Mouse (Mus musculus): ENCODE data around the gene Ptpn6. TPM values are rescaled to one million over a fixed set of nuclear protein-coding genes. Genes with fewer than 3 reads are reported as not detected.

The Ptpn6 gene
- total RNA-seq, 2 experiments from 2014 or later, result 13.0 to 13.5 TPM

- no peak for DNase-seq
Measured at GRCm38 (mm10) chr6:124729850-124730705, 8.4 kb downstream of the Ptpn6 start.

GRCm38 (mm10) chr6:124728621-124729020 lies 9.9 kb downstream of the Ptpn6 start:
- DNase-seq, result peak; percentile 59

GRCm38 (mm10) chr6:124724472-124724871 lies 14.0 kb downstream of the Ptpn6 start:
- no peak for DNase-seq

- DNase-seq, result no peak
Measured at GRCm38 (mm10) chr6:124723541-124723940, 15.0 kb downstream of the Ptpn6 start.

- DNase-seq, result no peak
Measured at GRCm38 (mm10) chr6:124722876-124723473, 15.5 kb downstream of the Ptpn6 start.

- no peak for DNase-seq
Measured at GRCm38 (mm10) chr6:124720904-124721303, 17.6 kb downstream of the Ptpn6 start.

GRCm38 (mm10) chr6:124719354-124719978 lies 19.0 kb downstream of the Ptpn6 start:
- DNase-seq, result no peak

GRCm38 (mm10) chr6:124718703-124719102 lies 19.8 kb downstream of the Ptpn6 start:
- no peak for DNase-seq

- DNase-seq, result no peak
Measured at GRCm38 (mm10) chr6:124717968-124718367, 20.5 kb downstream of the Ptpn6 start.

- DNase-seq, result peak; percentile 51
Measured at GRCm38 (mm10) chr6:124716864-124717490, 21.5 kb downstream of the Ptpn6 start.

- peak; percentile 11 for DNase-seq
Measured at GRCm38 (mm10) chr6:124712918-124713317, 25.6 kb downstream of the Ptpn6 start.

- peak; percentile 99 for DNase-seq
Measured at GRCm38 (mm10) chr6:124711824-124712782, 26.4 kb downstream of the Ptpn6 start, which contains the start of the genes Emg1 and Phb2. TSS of gene Emg1 (minus strand) at chr6:124712178. TSS of gene Phb2 (plus strand) at chr6:124712336.

GRCm38 (mm10) chr6:124708289-124708889 lies 30.1 kb downstream of the Ptpn6 start:
- DNase-seq, result no peak

- DNase-seq, result no peak
Measured at GRCm38 (mm10) chr6:124706061-124706627, 32.4 kb downstream of the Ptpn6 start.

- DNase-seq, result no peak
Measured at GRCm38 (mm10) chr6:124704417-124704816, 34.1 kb downstream of the Ptpn6 start.

GRCm38 (mm10) chr6:124703789-124704188 lies 34.7 kb downstream of the Ptpn6 start:
- DNase-seq, result no peak

- DNase-seq, result peak; percentile 78
Measured at GRCm38 (mm10) chr6:124702784-124703103, 35.8 kb downstream of the Ptpn6 start.

- no peak for DNase-seq
Measured at GRCm38 (mm10) chr6:124702102-124702783, 36.3 kb downstream of the Ptpn6 start.

- no peak for DNase-seq
Measured at GRCm38 (mm10) chr6:124701338-124701737, 37.2 kb downstream of the Ptpn6 start.

All from adrenal gland, postnatal 10 days (tissue).